Mouse (Mus musculus): Measurements from ENCODE around the gene Olfr1009. TPM values are rescaled to one million over a fixed set of nuclear protein-coding genes. Genes with fewer than 3 reads are reported as not detected.
"Not testable (repeated sequence)": the region's sequence is repeated elsewhere in the genome, so short reads cannot be mapped to it uniquely, and the experiment has no call there.

Olfr1009 gene
- total RNA-seq (2012; rRNA removed): not detected in 2 replicates

- Histone ChIP-seq H3K4me1 (ENCODE audit: control insufficient read depth in 2 of 2, insufficient read depth in 2 of 2, low read length in 2 of 2, poor library complexity in 1 of 2) (no peaks in the 10 kb centered on the region), H3K27ac (ENCODE audit: insufficient read depth, low read depth, low read length, poor library complexity, severe bottlenecking) (no peak within 1 kb of the TSS), H3K36me3 (ENCODE audit: control insufficient read depth, insufficient read depth, low read length, poor library complexity, severe bottlenecking) (no peaks in the 10 kb centered on the region), H3K4me3 (ENCODE audit: insufficient read depth in 1 of 2, low read depth in 1 of 2, low read length in 2 of 2, poor library complexity in 1 of 2, severe bottlenecking in 1 of 2) (no peak within 1 kb of the TSS), H3K9me3 (ENCODE audit: control insufficient read depth, insufficient read depth, low read depth, low read length) (no peaks in the 10 kb centered on the region), H3K9ac (ENCODE audit: insufficient read depth, low read depth, low read length, poor library complexity, severe bottlenecking) (no peak within 1 kb of the TSS)
- no peak for DNase-seq (ENCODE audit: low read depth, low spot score)
- in situ Hi-C loops (cut with MboI; ENCODE audit: low sequenced_read_pairs in 2 of 2, unreplicated experiment in 2 of 2): loop anchor here in 1 of 2 experiments (25.0 kb wide), 1 partner anchor 772 kb away; the partner anchor contains the start of gene Olfr228
- TF ChIP-seq HCFC1 (IDR thresholded peaks at IDR 0.05; ENCODE audit: borderline replicate concordance, insufficient read depth, low read length) (no peak), ZC3H11A (IDR thresholded peaks at IDR 0.05; ENCODE audit: borderline replicate concordance, low read depth, low read length) (no peak), ZNF384 (IDR thresholded peaks at IDR 0.05; ENCODE audit: low read depth, low read length) (no peak), CHD2 (IDR thresholded peaks at IDR 0.05; ENCODE audit: low read depth, low read length) (no peak), MAFK (IDR thresholded peaks at IDR 0.05; ENCODE audit: insufficient read depth, low read depth, low read length) (no peak)
Observed at GRCm38 (mm10) chr2:85715119-85715518, at the start of gene Olfr1009. Olfr1009 (plus strand) TSS chr2:85715419.

DNA sequence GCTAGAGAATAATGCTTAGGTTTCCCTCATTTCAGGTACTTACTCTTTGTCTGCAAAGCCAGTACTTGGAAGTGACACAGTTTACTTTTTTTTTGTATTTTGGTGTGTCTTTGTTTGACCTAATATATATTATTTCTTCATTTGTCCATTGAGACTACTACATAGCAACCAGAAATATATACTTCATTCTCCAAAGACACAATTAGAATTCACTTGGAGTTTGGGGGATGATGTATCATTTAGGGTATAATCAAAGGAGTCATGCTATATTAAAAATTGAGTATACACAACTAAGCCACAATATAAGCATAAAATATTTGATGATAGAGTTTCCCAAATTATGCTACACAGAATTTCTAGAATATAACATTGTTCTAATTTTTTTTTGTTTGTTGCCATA is 36.6 kb upstream of the Olfr1009 start, which contains the start of gene Olfr1006:
Olfr1006 (minus strand) TSS at position 101 of the 400 bp plus-strand sequence.
- H3K4me1 ChIP-seq (ENCODE audit: control insufficient read depth in 2 of 2, insufficient read depth in 2 of 2, low read length in 2 of 2, poor library complexity in 1 of 2): no peaks in the 10 kb centered on the region
- no peak within 1 kb of the TSS for H3K9ac ChIP-seq (ENCODE audit: insufficient read depth, low read depth, low read length, poor library complexity, severe bottlenecking)
- no peak within 1 kb of the TSS for H3K4me3 ChIP-seq (ENCODE audit: insufficient read depth in 1 of 2, low read depth in 1 of 2, low read length in 2 of 2, poor library complexity in 1 of 2, severe bottlenecking in 1 of 2)
- in situ Hi-C loops (cut with MboI; ENCODE audit: low sequenced_read_pairs in 2 of 2, unreplicated experiment in 2 of 2): no loop called here
- H3K9me3 ChIP-seq (ENCODE audit: control insufficient read depth, insufficient read depth, low read depth, low read length): no peaks in the 10 kb centered on the region
- H3K36me3 ChIP-seq (ENCODE audit: control insufficient read depth, insufficient read depth, low read length, poor library complexity, severe bottlenecking): no peaks in the 10 kb centered on the region
- no peak for TF ChIP-seq MAFK (IDR thresholded peaks at IDR 0.05; ENCODE audit: insufficient read depth, low read depth, low read length)
- TF ChIP-seq ZC3H11A (IDR thresholded peaks at IDR 0.05; ENCODE audit: borderline replicate concordance, low read depth, low read length): no peak
- no peak for TF ChIP-seq CHD2 (IDR thresholded peaks at IDR 0.05; ENCODE audit: low read depth, low read length)
- no peak for TF ChIP-seq HCFC1 (IDR thresholded peaks at IDR 0.05; ENCODE audit: borderline replicate concordance, insufficient read depth, low read length)
- no peak for TF ChIP-seq ZNF384 (IDR thresholded peaks at IDR 0.05; ENCODE audit: low read depth, low read length)
- H3K27ac ChIP-seq (ENCODE audit: insufficient read depth, low read depth, low read length, poor library complexity, severe bottlenecking): no peak within 1 kb of the TSS
- DNase-seq (ENCODE audit: low read depth, low spot score): no peak

DNA sequence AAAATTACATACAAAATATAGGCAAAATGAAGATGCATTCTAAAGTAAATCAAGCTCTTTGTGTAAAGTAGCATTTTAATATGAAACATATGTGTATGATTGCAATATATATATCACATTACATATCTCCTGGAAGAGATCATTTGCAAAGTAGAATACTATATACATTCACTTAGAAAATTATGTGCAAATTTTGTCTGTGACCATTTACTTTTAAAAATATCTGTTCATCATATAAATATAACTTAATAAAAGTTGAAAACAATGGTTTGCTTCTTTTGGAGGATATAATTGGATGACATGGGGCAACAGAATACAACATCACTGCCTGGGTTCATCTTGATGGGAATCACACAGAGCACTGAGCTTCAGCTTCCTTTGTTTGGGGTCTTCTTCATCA is 26.1 kb upstream of the Olfr1009 start, which contains the start of gene Olfr1008:
Olfr1008 (plus strand) TSS at position 301 of the 400 bp plus-strand sequence.
- in situ Hi-C loops (cut with MboI; ENCODE audit: low sequenced_read_pairs in 2 of 2, unreplicated experiment in 2 of 2): no loop called here
- Histone ChIP-seq H3K27ac (ENCODE audit: insufficient read depth, low read depth, low read length, poor library complexity, severe bottlenecking) (no peak within 1 kb of the TSS), H3K9me3 (ENCODE audit: control insufficient read depth, insufficient read depth, low read depth, low read length) (no peaks in the 10 kb centered on the region), H3K4me3 (ENCODE audit: insufficient read depth in 1 of 2, low read depth in 1 of 2, low read length in 2 of 2, poor library complexity in 1 of 2, severe bottlenecking in 1 of 2) (no peak within 1 kb of the TSS), H3K9ac (ENCODE audit: insufficient read depth, low read depth, low read length, poor library complexity, severe bottlenecking) (no peak within 1 kb of the TSS), H3K4me1 (ENCODE audit: control insufficient read depth in 2 of 2, insufficient read depth in 2 of 2, low read length in 2 of 2, poor library complexity in 1 of 2) (no peaks in the 10 kb centered on the region), H3K36me3 (ENCODE audit: control insufficient read depth, insufficient read depth, low read length, poor library complexity, severe bottlenecking) (no peaks in the 10 kb centered on the region)
- DNase-seq (ENCODE audit: low read depth, low spot score): no peak
- no peak for TF ChIP-seq HCFC1 (IDR thresholded peaks at IDR 0.05; ENCODE audit: borderline replicate concordance, insufficient read depth, low read length)
- TF ChIP-seq ZC3H11A (IDR thresholded peaks at IDR 0.05; ENCODE audit: borderline replicate concordance, low read depth, low read length): no peak
- TF ChIP-seq MAFK (IDR thresholded peaks at IDR 0.05; ENCODE audit: insufficient read depth, low read depth, low read length): no peak
- no peak for TF ChIP-seq ZNF384 (IDR thresholded peaks at IDR 0.05; ENCODE audit: low read depth, low read length)
- no peak for TF ChIP-seq CHD2 (IDR thresholded peaks at IDR 0.05; ENCODE audit: low read depth, low read length)

GRCm38 (mm10) chr2:85710680-85711079 is 4.5 kb upstream of the Olfr1009 start:
- H3K4me1 ChIP-seq (ENCODE audit: control insufficient read depth in 2 of 2, insufficient read depth in 2 of 2, low read length in 2 of 2, poor library complexity in 1 of 2); DNase-seq (ENCODE audit: low read depth, low spot score); H3K36me3 ChIP-seq (ENCODE audit: control insufficient read depth, insufficient read depth, low read length, poor library complexity, severe bottlenecking); H3K4me3 ChIP-seq (ENCODE audit: insufficient read depth in 1 of 2, low read depth in 1 of 2, low read length in 2 of 2, poor library complexity in 1 of 2, severe bottlenecking in 1 of 2); H3K9ac ChIP-seq (ENCODE audit: insufficient read depth, low read depth, low read length, poor library complexity, severe bottlenecking); H3K9me3 ChIP-seq (ENCODE audit: control insufficient read depth, insufficient read depth, low read depth, low read length); H3K27ac ChIP-seq (ENCODE audit: insufficient read depth, low read depth, low read length, poor library complexity, severe bottlenecking): not testable (repeated sequence)
- in situ Hi-C loops (cut with MboI; ENCODE audit: low sequenced_read_pairs in 2 of 2, unreplicated experiment in 2 of 2): loop anchor here in 1 of 2 experiments (25.0 kb wide), 1 partner anchor 777 kb away; the partner anchor contains the start of gene Olfr228

- in situ Hi-C loops (cut with MboI; ENCODE audit: low sequenced_read_pairs in 2 of 2, unreplicated experiment in 2 of 2): loop anchor here in 1 of 2 experiments (25.0 kb wide), 1 partner anchor 776 kb away; the partner anchor contains the start of gene Olfr228
- no peak overlapping the region for H3K27ac ChIP-seq (ENCODE audit: insufficient read depth, low read depth, low read length, poor library complexity, severe bottlenecking)
- no peaks in the 10 kb centered on the region for H3K4me1 ChIP-seq (ENCODE audit: control insufficient read depth in 2 of 2, insufficient read depth in 2 of 2, low read length in 2 of 2, poor library complexity in 1 of 2)
- TF ChIP-seq CHD2 (IDR thresholded peaks at IDR 0.05; ENCODE audit: low read depth, low read length) (no peak), MAFK (IDR thresholded peaks at IDR 0.05; ENCODE audit: insufficient read depth, low read depth, low read length) (no peak), HCFC1 (IDR thresholded peaks at IDR 0.05; ENCODE audit: borderline replicate concordance, insufficient read depth, low read length) (no peak), ZNF384 (IDR thresholded peaks at IDR 0.05; ENCODE audit: low read depth, low read length) (no peak), ZC3H11A (IDR thresholded peaks at IDR 0.05; ENCODE audit: borderline replicate concordance, low read depth, low read length) (no peak)
- H3K9me3 ChIP-seq (ENCODE audit: control insufficient read depth, insufficient read depth, low read depth, low read length): no peaks in the 10 kb centered on the region
- no peak overlapping the region for H3K9ac ChIP-seq (ENCODE audit: insufficient read depth, low read depth, low read length, poor library complexity, severe bottlenecking)
- H3K36me3 ChIP-seq (ENCODE audit: control insufficient read depth, insufficient read depth, low read length, poor library complexity, severe bottlenecking): no peaks in the 10 kb centered on the region
- DNase-seq (ENCODE audit: low read depth, low spot score): no peak
- no peak overlapping the region for H3K4me3 ChIP-seq (ENCODE audit: insufficient read depth in 1 of 2, low read depth in 1 of 2, low read length in 2 of 2, poor library complexity in 1 of 2, severe bottlenecking in 1 of 2)
Observed at GRCm38 (mm10) chr2:85711159-85711558, 4.1 kb upstream of the Olfr1009 start.
